Mouse (Mus musculus) mesoderm, embryonic 11.5 days (tissue): ENCODE data around the gene Calm5.
"Not testable (repeated sequence)": the region's sequence is repeated elsewhere in the genome, so short reads cannot be mapped to it uniquely, and the experiment has no call there.

Source experiments
- DNase-seq: peaks from one replicate; pipeline ENCODE4 v3.0.0-alpha.2; 2012; ENCODE audit warnings: low read depth, low spot score

Calm5 gene

DNA sequence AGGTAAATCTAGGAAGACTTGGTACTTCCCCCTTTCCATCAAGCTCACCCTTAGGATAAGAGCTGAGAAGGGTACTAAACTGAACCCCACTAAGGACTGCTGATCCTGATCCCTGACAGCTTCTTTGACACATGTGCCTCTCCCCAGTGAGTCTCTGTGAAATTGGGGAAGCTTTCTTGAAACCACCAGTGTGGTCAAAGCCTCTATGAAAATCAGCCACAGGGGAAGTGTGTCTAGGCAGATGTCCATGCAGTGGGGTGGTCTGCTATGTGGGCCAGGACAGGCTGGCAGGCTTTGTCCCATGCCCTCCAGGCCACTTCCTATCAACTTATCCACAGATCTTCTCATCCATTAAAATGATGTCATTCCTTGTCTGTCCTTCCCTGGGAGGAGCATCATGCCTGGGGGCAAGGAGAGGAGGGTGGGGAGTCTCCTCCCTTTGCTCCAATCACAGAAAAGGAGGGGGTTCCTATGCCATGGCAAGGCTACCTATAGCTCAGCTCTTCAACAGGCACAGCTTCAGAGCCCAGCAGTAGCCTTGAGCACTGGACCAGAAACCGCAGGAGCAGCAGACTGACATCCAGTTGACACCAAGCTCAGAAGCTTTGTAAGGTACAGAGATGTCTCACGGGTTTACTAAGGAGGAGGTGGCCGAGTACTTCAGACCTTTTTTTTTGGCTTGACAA, at the start of gene Calm5:
Gene Calm5, plus strand, starts transcription at position 526 of the 686 bp plus-strand sequence.
- not testable (repeated sequence) for DNase-seq

GRCm38 (mm10) chr13:3804186-3804585, 49.8 kb upstream of the Calm5 start, which contains the start of gene Calml3:
TSS of gene Calml3 (minus strand) at chr13:3804316.
- DNase-seq, result no peak

DNA sequence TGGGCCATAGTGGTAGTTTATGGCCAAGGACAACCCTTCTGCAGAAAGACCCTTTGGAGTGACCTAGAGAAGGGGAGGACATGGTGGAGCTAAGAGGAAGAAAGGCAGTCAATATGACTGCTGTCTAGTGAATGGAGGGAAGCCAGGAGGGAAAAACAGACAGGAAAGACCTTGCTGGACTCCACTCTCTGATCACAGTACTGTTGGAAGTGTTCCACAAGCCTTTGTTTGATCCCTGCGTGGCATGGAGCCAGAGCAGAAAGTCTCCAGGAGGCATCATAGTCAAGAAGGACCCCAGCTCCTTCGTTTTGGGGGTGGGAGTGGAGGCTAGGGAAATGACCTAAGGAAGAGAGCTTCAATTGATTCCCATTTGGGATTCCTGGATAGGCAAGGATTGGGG, 48.8 kb upstream of the Calm5 start:
- DNase-seq, result no peak

GRCm38 (mm10) chr13:3805638-3806037, 48.3 kb upstream of the Calm5 start:
- DNase-seq, result no peak

DNA sequence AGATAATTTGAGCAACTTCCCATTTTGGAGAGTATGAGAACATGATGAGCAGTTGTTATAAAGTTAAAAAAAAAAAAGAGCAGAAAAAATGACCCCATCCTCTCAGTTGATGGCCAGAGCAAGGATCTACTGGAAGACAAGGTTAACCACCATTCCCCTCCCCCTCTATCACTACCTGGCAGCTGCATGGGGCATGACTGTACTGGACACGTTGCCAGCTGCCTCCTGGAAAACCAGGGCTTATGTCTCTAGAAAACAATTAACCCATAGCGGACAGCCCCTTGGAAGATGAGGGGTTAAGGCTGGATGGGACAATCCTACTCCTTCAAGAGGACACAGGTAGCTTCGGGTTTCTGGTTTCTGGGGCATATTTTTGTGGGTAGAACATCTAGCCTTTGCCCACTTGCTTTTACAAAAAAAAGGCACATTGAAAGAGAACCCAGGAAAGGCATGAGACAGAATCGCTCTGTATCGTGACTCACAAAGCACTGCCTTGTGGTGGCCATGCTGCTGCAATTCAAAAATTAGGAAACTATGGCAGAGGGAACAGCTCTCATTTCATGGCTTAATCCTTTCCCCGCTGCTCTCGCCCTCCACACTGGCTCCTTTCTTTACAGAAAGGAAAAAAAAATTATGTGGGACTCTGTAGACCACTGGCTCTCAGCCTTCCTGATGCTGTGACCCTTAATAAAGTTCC, 46.7 kb upstream of the Calm5 start:
- no peak for DNase-seq

- DNase-seq, result no peak
These were observed 35.8 kb upstream of the Calm5 start for GRCm38 (mm10) chr13:3818012-3818739.

DNA sequence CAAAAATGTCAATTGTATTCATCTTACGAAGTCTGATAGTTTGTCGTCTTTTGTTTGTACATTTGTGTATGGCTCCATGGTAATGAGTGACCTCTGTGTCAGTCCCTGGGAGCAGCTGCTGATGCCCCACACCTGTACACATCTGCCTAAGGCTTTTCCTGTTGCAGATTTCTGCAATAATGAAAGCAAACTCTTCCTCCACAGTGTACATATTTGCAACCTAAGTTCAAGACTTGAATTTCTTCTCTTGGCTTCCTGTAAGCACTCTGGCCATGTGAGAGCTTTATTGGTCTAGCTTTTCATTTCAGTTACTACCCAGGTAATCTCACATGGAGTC, 35.3 kb upstream of the Calm5 start:
- DNase-seq, result no peak

DNA sequence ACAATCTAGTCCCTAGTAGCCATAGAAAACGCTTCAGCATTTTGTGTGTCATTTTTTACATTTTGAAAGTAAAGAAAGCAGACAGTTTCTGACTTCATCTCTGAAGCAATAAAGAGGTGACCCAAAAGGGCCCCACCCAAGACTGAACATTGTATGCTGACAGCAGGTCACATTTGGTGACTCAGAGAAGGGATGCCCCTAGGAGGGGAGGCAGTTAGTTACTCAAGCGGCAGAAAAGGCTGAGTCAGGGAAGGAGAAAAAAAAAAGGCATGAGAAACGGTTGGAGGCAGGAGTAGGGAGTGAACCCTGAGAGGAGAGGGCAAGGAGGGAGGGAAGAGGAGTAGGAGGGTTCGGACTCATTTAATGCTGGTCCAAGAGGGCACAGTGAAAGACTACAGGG, 31.9 kb upstream of the Calm5 start:
- no peak for DNase-seq

DNA sequence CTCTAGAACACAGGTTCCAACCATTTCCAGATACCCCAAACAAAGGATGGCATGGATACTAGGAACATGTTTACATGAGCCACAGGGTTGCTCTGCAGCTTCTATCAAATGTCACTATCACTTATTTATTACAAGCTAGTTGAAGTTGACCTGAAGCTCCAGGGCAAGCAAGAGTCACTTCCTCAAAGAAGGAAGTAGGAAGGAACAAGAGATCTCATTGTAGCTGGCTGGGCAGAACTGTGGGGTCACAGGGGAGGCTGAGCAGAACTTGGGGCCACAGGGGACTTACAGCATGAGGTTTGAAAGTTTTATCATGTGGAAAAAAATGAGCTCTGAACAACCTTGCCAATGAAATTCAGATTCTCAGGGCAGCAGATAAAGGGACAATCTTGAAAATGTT, 28.2 kb upstream of the Calm5 start:
- no peak for DNase-seq

GRCm38 (mm10) chr13:3831546-3831945, 22.4 kb upstream of the Calm5 start:
- no peak for DNase-seq

GRCm38 (mm10) chr13:3831994-3832393, 22.0 kb upstream of the Calm5 start:
- DNase-seq, result no peak

DNA sequence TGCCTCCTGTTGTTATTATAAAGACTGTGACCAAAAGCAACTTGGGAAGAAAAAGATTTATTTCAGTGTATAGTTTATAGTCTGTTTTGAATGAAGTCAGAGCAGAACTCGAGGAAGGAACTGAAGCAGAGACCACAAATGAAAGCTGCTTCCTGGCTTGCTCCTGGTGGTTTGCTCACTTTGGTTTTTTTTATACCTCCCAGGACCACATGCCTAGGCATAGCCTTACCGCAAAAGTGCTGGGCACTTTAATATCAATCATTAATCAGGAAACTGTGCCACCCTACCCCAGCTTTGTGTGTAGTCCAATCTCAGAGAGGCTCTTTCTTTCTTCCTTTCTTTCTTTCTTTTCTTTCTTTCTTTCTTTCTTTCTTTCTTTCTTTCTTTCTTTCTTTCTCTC, 21.5 kb upstream of the Calm5 start:
- DNase-seq, result no peak

DNA sequence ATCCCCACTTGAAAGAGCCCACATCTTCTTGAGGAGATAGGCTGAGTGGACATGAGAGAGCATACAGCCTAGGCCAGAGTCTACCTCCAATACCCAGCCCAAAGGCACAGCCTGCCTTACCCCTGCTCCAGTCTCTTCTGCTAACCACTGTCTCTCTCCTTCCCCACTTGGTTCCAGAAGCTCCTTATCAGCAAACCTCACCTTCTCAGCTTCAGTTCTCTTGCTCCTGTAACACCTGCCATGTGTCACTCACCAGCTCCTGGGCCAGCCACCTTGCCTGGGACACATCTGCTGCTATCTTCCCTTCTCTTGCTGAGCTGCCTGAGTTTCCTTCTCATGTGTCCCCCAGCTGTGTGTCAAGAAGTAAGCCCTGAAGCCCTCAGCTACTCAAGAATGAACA, 20.3 kb upstream of the Calm5 start:
- not testable (repeated sequence) for DNase-seq

DNA sequence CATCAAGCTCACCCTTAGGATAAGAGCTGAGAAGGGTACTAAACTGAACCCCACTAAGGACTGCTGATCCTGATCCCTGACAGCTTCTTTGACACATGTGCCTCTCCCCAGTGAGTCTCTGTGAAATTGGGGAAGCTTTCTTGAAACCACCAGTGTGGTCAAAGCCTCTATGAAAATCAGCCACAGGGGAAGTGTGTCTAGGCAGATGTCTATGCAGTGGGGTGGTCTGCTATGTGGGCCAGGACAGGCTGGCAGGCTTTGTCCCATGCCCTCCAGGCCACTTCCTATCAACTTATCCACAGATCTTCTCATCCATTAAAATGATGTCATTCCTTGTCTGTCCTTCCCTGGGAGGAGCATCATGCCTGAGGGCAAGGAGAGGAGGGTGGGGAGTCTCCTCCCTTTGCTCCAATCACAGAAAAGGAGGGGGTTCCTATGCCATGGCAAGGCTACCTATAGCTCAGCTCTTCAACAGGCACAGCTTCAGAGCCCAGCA, 16.6 kb upstream of the Calm5 start, which contains the start of gene Calm4:
Gene Calm4, plus strand, starts transcription at position 446 of the 496 bp plus-strand sequence.
- DNase-seq, result not testable (repeated sequence)

GRCm38 (mm10) chr13:3840662-3841061, 13.3 kb upstream of the Calm5 start:
- not testable (repeated sequence) for DNase-seq

GRCm38 (mm10) chr13:3850330-3850729, 3.6 kb upstream of the Calm5 start:
- DNase-seq, result no peak

- DNase-seq, result no peak
These were observed 883 bp downstream of the Calm5 start for GRCm38 (mm10) chr13:3854856-3855255.

DNA sequence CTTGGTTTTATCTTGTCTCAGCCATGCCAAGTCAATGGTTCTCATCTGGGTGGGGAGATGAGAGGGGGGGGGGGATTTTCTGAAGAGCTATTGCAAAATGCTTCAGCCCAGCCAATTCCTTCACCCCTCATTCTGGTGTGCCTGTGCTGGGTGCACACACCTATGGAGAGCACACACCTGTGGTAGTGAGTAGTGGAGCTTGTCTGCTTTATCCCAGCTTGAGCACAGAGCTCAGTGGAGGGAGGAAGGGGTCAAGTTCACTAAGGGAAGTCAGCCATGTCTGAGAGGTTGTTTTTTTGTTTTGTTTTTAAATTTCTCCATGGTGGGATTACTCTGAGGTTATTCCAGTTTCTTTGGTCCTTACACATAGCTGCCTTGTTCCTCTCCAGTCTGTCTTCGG, 2.3 kb downstream of the Calm5 start:
- no peak for DNase-seq

DNA sequence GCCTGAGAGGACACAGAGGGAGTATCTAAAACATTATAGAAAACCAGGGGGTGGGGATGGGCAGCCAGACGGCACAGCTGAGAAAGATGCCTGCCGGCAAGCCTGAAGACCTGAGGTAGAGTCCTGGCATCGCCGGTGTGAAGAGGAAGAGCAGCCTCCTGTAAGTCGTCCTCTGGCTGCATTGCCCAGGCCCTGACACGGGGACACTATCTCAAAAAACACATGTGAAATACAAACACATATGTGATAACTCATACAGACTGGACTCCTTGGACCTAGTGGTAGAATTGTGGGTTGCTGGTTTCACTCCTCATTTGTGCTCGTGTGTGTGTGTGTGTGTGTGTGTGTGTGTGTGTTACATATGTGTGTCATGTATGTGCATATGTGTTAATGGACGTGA, 7.3 kb downstream of the Calm5 start:
- no peak for DNase-seq

DNA sequence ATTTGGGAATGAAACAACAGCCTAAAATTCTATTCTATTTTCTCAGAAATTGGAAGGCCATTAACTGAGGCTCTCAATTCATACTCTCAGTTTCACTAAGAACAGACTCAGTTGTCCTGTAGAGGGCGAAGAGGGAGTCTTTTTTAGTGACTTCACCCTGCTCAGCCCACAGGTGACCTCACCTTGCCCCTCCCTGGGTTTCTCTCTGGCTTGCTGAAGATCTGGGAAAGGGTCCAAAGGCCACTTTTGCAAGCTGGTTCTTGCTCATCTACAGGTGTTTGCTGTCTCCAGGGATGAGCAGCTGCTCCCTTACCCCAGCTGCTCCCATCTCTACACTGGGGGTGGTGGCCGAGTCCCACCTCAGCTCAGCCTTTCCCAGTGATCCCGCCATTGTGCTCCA, 8.4 kb downstream of the Calm5 start:
- DNase-seq, result no peak

DNA sequence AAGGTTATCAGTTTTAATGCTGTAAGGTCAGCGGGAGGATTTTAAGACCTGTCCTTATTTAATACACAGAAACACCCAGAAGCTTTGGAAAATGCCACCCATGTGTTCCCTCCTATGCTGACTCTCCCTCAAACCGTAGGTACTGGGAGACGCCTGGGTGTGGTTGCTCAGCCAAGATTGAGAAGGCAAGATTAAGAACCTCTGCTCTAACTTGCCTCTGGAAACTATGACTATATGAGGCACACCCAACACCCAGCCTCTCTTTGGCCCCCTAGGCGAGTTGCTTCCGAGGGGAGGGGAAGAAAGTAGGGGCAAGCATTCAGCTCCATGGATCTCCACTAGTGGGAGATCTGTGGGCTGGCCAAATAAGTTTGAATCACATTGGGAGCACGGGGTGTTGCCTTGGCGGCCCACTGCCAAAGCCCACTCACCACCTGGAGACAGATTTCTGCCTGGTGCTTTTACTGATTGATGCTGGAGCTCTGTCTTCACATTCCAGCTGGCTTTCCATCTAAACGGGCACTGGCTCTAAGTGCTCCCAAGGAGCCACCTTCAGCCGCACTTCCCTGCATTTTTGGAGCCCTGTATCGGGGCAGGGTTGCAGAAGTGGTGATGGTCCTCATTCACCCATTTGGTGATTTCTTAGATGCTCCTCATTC, 9.1 kb downstream of the Calm5 start:
- no peak for DNase-seq
